Mouse (Mus musculus) common myeloid progenitor, adult 5-6 weeks (primary cell): ENCODE data around the gene Rnh1. TPM values are rescaled to one million over a fixed set of nuclear protein-coding genes. Genes with fewer than 3 reads are reported as not detected.
A peak's percentile ranks its signal among the peaks of the same experiment; 100 is the strongest.

Experiments
- ATAC-seq: replicated peaks from 2 replicates; pipeline ENCODE4 v1.8.0; 2016; ENCODE audit warnings: low read depth, mild to moderate bottlenecking, moderate TSS enrichment, inconsistent platforms; ENCODE audit not compliant: poor library complexity, severe bottlenecking
- total RNA-seq: library from RNA; stranded (forward); fragments of 200-1000, 187-1606 nt; gene quantifications from 2 replicates; pipeline ENCODE4 v1.2.3, GENCODE M21; 2017

Rnh1 gene
- total RNA-seq, 1 experiment from 2014 or later = 42.0 TPM

DNA sequence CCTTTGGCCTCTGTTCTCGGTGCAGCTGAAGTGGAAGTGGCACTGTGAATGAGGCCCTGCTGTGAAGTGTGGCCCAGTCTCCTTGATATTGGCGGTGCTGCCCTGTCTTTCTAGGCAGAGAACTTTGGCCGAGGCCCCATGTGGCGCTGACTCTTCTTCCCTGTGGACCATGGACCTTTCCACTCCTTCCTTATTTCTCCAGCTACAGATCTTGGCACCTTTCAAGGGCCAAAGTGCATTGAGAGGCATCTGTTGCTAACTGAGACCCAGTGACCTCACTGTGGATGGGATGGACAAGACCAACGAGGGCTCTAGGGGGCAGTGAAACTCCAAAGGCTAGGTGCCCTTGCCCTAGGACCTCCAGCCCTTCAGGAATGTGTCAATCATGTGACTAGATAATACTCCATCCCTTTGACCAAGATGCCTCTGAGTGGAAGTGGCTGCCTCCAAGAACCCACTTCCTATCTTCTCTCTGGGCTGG is 51.6 kb downstream of the Rnh1 start:
- 0 out of 2 replicates have a peak, but pooled peaks have one; percentile 5 for ATAC-seq

DNA sequence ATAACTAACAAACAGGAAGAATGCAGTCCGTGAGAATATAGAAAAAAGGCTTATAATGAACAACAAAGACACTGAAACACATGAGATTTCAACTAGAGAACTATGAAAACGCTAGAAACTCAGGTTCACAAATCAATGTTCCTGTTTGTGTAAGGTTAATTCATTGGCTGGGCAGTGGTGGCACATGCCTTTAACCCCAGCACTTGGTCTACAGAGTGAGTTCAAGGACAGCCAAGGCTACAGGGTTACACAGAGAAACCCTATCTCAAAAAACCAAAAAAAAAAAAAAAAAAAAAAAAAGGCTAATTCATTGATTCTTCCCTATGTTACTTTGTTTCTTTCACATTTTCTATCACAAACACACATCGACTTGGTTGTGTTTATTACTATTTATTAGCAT is 52.1 kb downstream of the Rnh1 start:
- no peak for ATAC-seq

- ATAC-seq = no peak
Observed at GRCm38 (mm10) chr7:141119487-141119886, 53.2 kb downstream of the Rnh1 start.

DNA sequence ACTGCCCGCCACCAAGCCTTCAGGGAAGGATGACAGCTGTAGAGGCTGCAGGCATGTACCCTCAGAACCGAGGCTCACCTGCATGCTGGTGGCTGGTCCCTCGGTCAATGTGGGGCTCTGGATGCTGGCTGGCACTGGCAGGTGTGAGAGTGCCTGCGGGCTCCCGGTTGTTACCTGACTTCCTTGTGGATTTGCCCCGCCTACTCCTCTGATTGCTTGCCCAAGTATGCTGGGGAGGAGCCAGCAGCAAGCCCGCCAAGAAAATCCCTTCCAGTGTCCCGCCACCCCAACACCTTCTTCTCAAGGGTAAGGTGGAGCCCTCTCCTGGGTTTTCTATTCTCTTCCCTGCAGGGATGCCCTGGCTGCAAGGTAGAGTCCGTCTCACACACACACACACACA is 55.0 kb downstream of the Rnh1 start, which contains the start of gene Ano9:
Ano9 (minus strand) TSS at position 171 of the 400 bp plus-strand sequence.
- ATAC-seq = no peak

DNA sequence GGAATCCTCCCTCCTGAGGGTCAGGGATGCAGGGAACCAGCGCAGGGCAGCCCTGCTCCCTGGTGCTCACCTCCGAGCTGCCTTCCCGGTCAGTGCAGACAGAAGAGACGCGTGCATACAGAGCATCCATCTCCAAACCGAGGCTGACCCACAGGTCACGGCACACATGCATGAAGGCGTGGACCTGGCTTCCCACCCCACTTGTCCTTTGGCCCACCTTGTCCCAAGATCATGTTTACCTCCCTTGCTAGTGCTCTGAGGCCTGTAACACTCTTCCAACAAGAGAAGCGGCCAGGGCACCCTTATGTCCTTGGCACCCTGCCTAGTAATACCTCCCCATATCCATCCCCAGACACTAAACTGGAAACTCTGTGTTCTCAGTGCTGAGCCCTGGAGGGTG is 56.8 kb downstream of the Rnh1 start:
- ATAC-seq = no peak

Other genes with a start within 250 kb of the Rnh1 start
- gene Pgghg, start 231.5 kb downstream of the Rnh1 start, total RNA-seq = 8.0 and 12.1 TPM in 2 replicates
- not detected in 2 replicates for gene Ifitm5, start 222.6 kb downstream of the Rnh1 start, total RNA-seq
- gene Gm45717, start 216.9 kb downstream of the Rnh1 start, total RNA-seq = 0.96 TPM in 1 of 2 replicates, not detected in the other
- gene Ifitm2, start 216.9 kb downstream of the Rnh1 start, total RNA-seq = 275 and 332 TPM in 2 replicates
- 120 and 124 TPM in 2 replicates for gene Ifitm1, start 205.6 kb downstream of the Rnh1 start, total RNA-seq
- gene Ifitm3, start 162.1 kb downstream of the Rnh1 start, total RNA-seq = 143 and 146 TPM in 2 replicates
- 8.2 TPM in 1 of 2 replicates, not detected in the other for gene Ifitm6, start 154.9 kb downstream of the Rnh1 start, total RNA-seq
- gene Gm17387, start 143.7 kb downstream of the Rnh1 start, total RNA-seq = not detected in 2 replicates
- gene B4galnt4, start 111.8 kb downstream of the Rnh1 start, total RNA-seq = 0.19 and 0.82 TPM in 2 replicates
- gene Pkp3, start 94.6 kb downstream of the Rnh1 start, total RNA-seq = 0.19 and 3.4 TPM in 2 replicates
- gene Sigirr, start 72.3 kb downstream of the Rnh1 start, total RNA-seq = 17.7 and 26.1 TPM in 2 replicates
- gene Ano9, start 55.1 kb downstream of the Rnh1 start, total RNA-seq = not detected in 2 replicates
- 12.8 and 16.6 TPM in 2 replicates for gene Ptdss2, start 50.5 kb downstream of the Rnh1 start, total RNA-seq
- gene Hras, start 21.1 kb upstream of the Rnh1 start, total RNA-seq = 23.5 and 36.8 TPM in 2 replicates
- gene Lrrc56, start 21.3 kb upstream of the Rnh1 start, total RNA-seq = 1.2 TPM in 2 replicates
- 0.32 and 1.2 TPM in 2 replicates for gene Lmntd2, start 41.2 kb upstream of the Rnh1 start, total RNA-seq
- 1.8 and 5.9 TPM in 2 replicates for gene Rassf7, start 43.0 kb upstream of the Rnh1 start, total RNA-seq
- gene Phrf1, start 55.9 kb upstream of the Rnh1 start, total RNA-seq = 64.1 and 114 TPM in 2 replicates
- 3.4 and 24.7 TPM in 2 replicates for gene Irf7, start 93.6 kb upstream of the Rnh1 start, total RNA-seq
- gene Cdhr5, start 103.9 kb upstream of the Rnh1 start, total RNA-seq = not detected in 2 replicates
- not detected in 2 replicates for gene Sct, start 106.3 kb upstream of the Rnh1 start, total RNA-seq
- gene Drd4, start 119.1 kb upstream of the Rnh1 start, total RNA-seq = not detected in 2 replicates
- gene Deaf1, start 154.8 kb upstream of the Rnh1 start, total RNA-seq = 18.7 and 29.1 TPM in 2 replicates
- 7.4 and 9.0 TPM in 2 replicates for gene Tmem80, start 154.9 kb upstream of the Rnh1 start, total RNA-seq
- 1.1 TPM in 1 of 2 replicates, not detected in the other for gene Eps8l2, start 166.0 kb upstream of the Rnh1 start, total RNA-seq
- gene Taldo1, start 219.3 kb upstream of the Rnh1 start, total RNA-seq = 295 and 302 TPM in 2 replicates
- gene Gatd1, start 241.3 kb upstream of the Rnh1 start, total RNA-seq = 11.4 and 12.7 TPM in 2 replicates